Mouse (Mus musculus) erythroblast, embryonic 14.5 days (primary cell): ENCODE measurements around the gene Castor1.

Source experiments
- GATA1 ChIP-seq: IDR thresholded peaks from 2 replicates; pipeline ENCODE4 v1.6.1; 2012; ENCODE audit warnings: low read length, inconsistent platforms, mixed read lengths
- TAL1 ChIP-seq: IDR thresholded peaks from 3 replicates; pipeline ENCODE4 v1.6.1; 2012; ENCODE audit warnings: low read length, inconsistent platforms, mixed read lengths

DNA sequence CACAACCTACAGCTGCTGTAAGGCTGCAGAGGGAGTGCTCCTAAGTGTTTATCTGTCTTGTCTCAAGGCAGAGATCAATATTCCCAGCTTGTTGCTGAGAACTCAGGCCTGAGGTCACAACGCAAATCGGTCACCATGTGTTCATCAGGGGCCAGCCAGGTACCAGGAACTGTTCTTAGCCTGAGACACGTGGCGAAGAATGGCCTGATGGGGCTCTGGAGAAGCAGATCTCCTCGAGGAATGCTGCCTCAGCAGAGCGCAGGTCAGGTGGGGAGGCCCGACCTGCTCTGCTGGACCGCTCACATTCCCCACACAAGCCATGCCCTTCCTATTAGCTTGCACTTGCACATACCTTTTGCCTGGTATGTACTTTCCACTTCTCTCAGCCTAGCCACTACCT, 21.4 kb upstream of the Castor1 start:
- TF ChIP-seq GATA1, result no peak
- no peak for TF ChIP-seq TAL1
